Mouse (Mus musculus): ENCODE measurements around the gene Nfkbie.

The Nfkbie gene

DNA sequence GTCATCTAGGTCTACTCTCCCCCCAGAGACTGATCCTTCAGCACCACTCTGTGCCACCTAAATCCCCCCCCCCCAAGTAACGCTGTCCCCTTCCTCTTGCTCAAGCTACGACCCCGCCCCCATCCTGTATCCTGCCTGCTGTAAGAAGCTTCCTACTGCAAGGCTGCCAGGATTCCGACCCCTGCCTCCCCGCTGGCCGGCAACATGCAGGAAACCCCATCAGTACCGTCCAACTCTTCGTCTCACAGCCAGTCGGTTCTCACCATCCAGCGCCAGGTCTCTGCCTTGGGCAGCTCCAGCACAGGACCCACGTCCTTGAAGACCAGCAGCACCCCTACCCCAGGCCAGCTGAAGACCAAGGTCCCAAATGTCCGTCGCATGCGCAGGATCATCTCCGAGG lies 22.6 kb upstream of the Nfkbie start:
- H3K27me3 ChIP-seq (ENCODE audit: insufficient read depth, low read length), result peaks cover 74% of the 10 kb centered on the region
- H3K9me3 ChIP-seq (ENCODE audit: low read length), result no peaks in the 10 kb centered on the region
- TF ChIP-seq NANOG (IDR thresholded peaks at IDR 0.05; ENCODE audit: borderline replicate concordance, low read length), result no peak
- no peak for TF ChIP-seq POU5F1 (IDR thresholded peaks at IDR 0.05; ENCODE audit: borderline replicate concordance, low read length)
- TF ChIP-seq CTCF (conservative IDR thresholded peaks at IDR 0.05; ENCODE audit: low read length), result no peak
- H3K4me1 ChIP-seq (replicated peaks; ENCODE audit: low read depth, low read length), result peaks cover 35% of the 10 kb centered on the region
- H3K4me3 ChIP-seq (replicated peaks; ENCODE audit: low read length), result no peak overlapping the region
- no peaks in the 10 kb centered on the region for H3K36me3 ChIP-seq (ENCODE audit: insufficient read depth, low read length)

GRCm38 (mm10) chr17:45536264-45536663 lies 19.2 kb upstream of the Nfkbie start:
- H3K27me3 ChIP-seq (ENCODE audit: insufficient read depth, low read length), result peaks cover 91% of the 10 kb centered on the region
- peaks cover 37% of the 10 kb centered on the region for H3K4me1 ChIP-seq (replicated peaks; ENCODE audit: low read depth, low read length)
- no peaks in the 10 kb centered on the region for H3K9me3 ChIP-seq (ENCODE audit: low read length)
- TF ChIP-seq CTCF (conservative IDR thresholded peaks at IDR 0.05; ENCODE audit: low read length), result no peak
- no peak for TF ChIP-seq POU5F1 (IDR thresholded peaks at IDR 0.05; ENCODE audit: borderline replicate concordance, low read length)
- TF ChIP-seq NANOG (IDR thresholded peaks at IDR 0.05; ENCODE audit: borderline replicate concordance, low read length), result no peak
- no peak overlapping the region for H3K4me3 ChIP-seq (replicated peaks; ENCODE audit: low read length)
- no peaks in the 10 kb centered on the region for H3K36me3 ChIP-seq (ENCODE audit: insufficient read depth, low read length)

DNA sequence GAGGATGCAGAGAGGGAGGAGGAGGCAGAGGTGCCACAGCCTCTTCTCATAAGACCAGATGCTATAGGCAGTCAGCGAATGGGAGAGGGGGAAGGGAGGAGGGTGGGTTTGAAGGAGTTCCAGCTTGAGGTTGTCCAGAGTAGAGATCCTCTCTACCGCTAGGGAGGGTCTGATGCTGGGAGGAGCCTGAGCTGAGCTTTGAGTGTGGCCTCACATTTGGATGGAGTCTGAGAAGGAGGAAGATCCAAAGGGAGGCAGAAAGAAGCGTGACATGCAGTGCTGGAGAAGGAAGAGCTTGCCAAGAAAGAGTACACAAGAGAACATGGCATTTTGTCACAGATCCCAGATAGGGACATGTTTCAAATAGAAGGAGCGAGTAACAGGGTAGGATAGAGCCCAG lies 17.1 kb upstream of the Nfkbie start:
- Histone ChIP-seq H3K36me3 (ENCODE audit: insufficient read depth, low read length) (no peaks in the 10 kb centered on the region), H3K4me3 (replicated peaks; ENCODE audit: low read length) (no peak overlapping the region), H3K4me1 (replicated peaks; ENCODE audit: low read depth, low read length) (peaks cover 40% of the 10 kb centered on the region), H3K9me3 (ENCODE audit: low read length) (no peaks in the 10 kb centered on the region), H3K27me3 (ENCODE audit: insufficient read depth, low read length) (peaks cover 90% of the 10 kb centered on the region)
- TF ChIP-seq POU5F1 (IDR thresholded peaks at IDR 0.05; ENCODE audit: borderline replicate concordance, low read length), result no peak
- no peak for TF ChIP-seq NANOG (IDR thresholded peaks at IDR 0.05; ENCODE audit: borderline replicate concordance, low read length)
- no peak for TF ChIP-seq CTCF (conservative IDR thresholded peaks at IDR 0.05; ENCODE audit: low read length)

DNA sequence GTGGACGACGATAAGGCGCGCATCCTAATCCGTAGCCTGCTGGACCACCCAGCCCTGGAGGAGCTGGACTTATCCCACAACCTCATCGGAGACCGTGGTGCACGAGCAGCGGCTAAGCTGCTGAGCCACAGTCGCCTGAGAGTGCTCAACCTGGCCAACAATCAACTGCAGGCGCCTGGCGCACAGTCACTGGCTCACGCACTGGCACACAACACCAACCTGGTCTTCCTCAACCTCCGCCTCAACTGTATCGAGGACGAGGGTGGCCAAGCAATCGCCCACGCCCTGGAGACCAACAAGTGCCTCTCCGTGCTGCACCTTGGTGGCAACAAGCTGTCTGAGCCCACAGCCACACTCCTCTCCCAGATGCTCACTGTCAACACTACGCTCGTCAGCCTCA lies 15.8 kb upstream of the Nfkbie start:
- no peaks in the 10 kb centered on the region for H3K36me3 ChIP-seq (ENCODE audit: insufficient read depth, low read length)
- H3K9me3 ChIP-seq (ENCODE audit: low read length), result no peaks in the 10 kb centered on the region
- H3K4me1 ChIP-seq (replicated peaks; ENCODE audit: low read depth, low read length), result peaks cover 50% of the 10 kb centered on the region
- TF ChIP-seq POU5F1 (IDR thresholded peaks at IDR 0.05; ENCODE audit: borderline replicate concordance, low read length) (no peak), CTCF (conservative IDR thresholded peaks at IDR 0.05; ENCODE audit: low read length) (no peak), NANOG (IDR thresholded peaks at IDR 0.05; ENCODE audit: borderline replicate concordance, low read length) (no peak)
- H3K4me3 ChIP-seq (replicated peaks; ENCODE audit: low read length), result peak overlapping the region; percentile 66
- peaks cover 89% of the 10 kb centered on the region for H3K27me3 ChIP-seq (ENCODE audit: insufficient read depth, low read length)

DNA sequence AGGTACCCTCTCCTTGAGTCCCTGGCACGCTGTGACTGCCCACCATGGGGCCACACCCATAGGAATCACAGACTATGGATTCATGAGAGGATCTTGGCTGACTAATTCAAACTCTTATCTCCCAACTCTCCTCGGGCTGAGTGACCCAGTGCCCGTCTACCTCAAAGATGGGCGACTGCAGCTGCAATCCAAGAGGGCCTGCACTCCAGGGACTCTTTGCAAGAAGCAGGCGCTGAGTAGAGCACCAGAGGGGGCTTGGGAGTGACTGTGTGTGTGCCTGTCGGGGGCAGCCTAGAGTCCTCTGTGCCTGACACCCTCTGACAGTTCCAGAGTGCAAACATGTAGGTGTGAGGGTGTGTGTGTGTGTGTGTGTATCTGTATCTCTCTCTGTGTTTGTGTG lies 13.4 kb upstream of the Nfkbie start:
- peaks cover 91% of the 10 kb centered on the region for H3K27me3 ChIP-seq (ENCODE audit: insufficient read depth, low read length)
- no peak for TF ChIP-seq POU5F1 (IDR thresholded peaks at IDR 0.05; ENCODE audit: borderline replicate concordance, low read length)
- TF ChIP-seq NANOG (IDR thresholded peaks at IDR 0.05; ENCODE audit: borderline replicate concordance, low read length), result no peak
- no peak for TF ChIP-seq CTCF (conservative IDR thresholded peaks at IDR 0.05; ENCODE audit: low read length)

GRCm38 (mm10) chr17:45542705-45543104 lies 12.8 kb upstream of the Nfkbie start:
- Histone ChIP-seq H3K4me1 (replicated peaks; ENCODE audit: low read depth, low read length) (peaks cover 56% of the 10 kb centered on the region), H3K4me3 (replicated peaks; ENCODE audit: low read length) (no peak overlapping the region), H3K36me3 (ENCODE audit: insufficient read depth, low read length) (no peaks in the 10 kb centered on the region), H3K27me3 (ENCODE audit: insufficient read depth, low read length) (peaks cover 91% of the 10 kb centered on the region), H3K9me3 (ENCODE audit: low read length) (no peaks in the 10 kb centered on the region)
- TF ChIP-seq NANOG (IDR thresholded peaks at IDR 0.05; ENCODE audit: borderline replicate concordance, low read length), result no peak

More for the DNA sequence above, 13.4 kb upstream of the Nfkbie start:
- Histone ChIP-seq H3K36me3 (ENCODE audit: insufficient read depth, low read length) (no peaks in the 10 kb centered on the region), H3K4me3 (replicated peaks; ENCODE audit: low read length) (no peak overlapping the region), H3K9me3 (ENCODE audit: low read length) (no peaks in the 10 kb centered on the region), H3K4me1 (replicated peaks; ENCODE audit: low read depth, low read length) (peaks cover 55% of the 10 kb centered on the region)

DNA sequence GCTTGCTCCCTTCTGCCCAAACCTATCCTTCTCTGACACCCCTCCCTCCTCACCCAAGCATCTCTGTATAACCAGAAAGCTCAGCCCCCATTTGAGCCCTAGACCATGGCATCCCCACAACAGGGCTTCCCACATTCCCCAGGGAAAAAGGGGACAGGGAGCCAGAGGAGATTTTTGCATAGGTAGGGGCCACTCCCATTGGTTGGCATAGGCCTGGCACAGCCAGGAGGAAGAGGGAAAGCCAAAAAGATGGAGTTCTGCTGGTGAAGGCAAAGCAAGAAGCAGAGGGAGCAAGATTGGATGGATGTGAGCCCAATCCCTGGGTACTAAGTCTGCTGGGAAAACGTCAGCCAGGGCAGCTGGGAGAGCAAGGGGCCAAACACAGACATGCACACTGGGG lies 12.4 kb upstream of the Nfkbie start:
- Histone ChIP-seq H3K9me3 (ENCODE audit: low read length) (no peaks in the 10 kb centered on the region), H3K27me3 (ENCODE audit: insufficient read depth, low read length) (peaks cover 92% of the 10 kb centered on the region), H3K36me3 (ENCODE audit: insufficient read depth, low read length) (no peaks in the 10 kb centered on the region), H3K4me3 (replicated peaks; ENCODE audit: low read length) (peak overlapping the region; percentile 75), H3K4me1 (replicated peaks; ENCODE audit: low read depth, low read length) (peaks cover 56% of the 10 kb centered on the region)
- TF ChIP-seq NANOG (IDR thresholded peaks at IDR 0.05; ENCODE audit: borderline replicate concordance, low read length) (no peak), CTCF (conservative IDR thresholded peaks at IDR 0.05; ENCODE audit: low read length) (no peak), POU5F1 (IDR thresholded peaks at IDR 0.05; ENCODE audit: borderline replicate concordance, low read length) (no peak)

- peak overlapping the region; percentile 75 for H3K4me3 ChIP-seq (replicated peaks; ENCODE audit: low read length)
- H3K27me3 ChIP-seq (ENCODE audit: insufficient read depth, low read length), result peaks cover 84% of the 10 kb centered on the region
- peaks cover 58% of the 10 kb centered on the region for H3K4me1 ChIP-seq (replicated peaks; ENCODE audit: low read depth, low read length)
- H3K36me3 ChIP-seq (ENCODE audit: insufficient read depth, low read length), result no peaks in the 10 kb centered on the region
- no peaks in the 10 kb centered on the region for H3K9me3 ChIP-seq (ENCODE audit: low read length)
- TF ChIP-seq NANOG (IDR thresholded peaks at IDR 0.05; ENCODE audit: borderline replicate concordance, low read length), result no peak
- TF ChIP-seq CTCF (conservative IDR thresholded peaks at IDR 0.05; ENCODE audit: low read length), result no peak
- no peak for TF ChIP-seq POU5F1 (IDR thresholded peaks at IDR 0.05; ENCODE audit: borderline replicate concordance, low read length)
These were observed 11.3 kb upstream of the Nfkbie start for GRCm38 (mm10) chr17:45544001-45544872.
